Mouse (Mus musculus): ENCODE data around the gene Fgfr2.

Gene Fgfr2

DNA sequence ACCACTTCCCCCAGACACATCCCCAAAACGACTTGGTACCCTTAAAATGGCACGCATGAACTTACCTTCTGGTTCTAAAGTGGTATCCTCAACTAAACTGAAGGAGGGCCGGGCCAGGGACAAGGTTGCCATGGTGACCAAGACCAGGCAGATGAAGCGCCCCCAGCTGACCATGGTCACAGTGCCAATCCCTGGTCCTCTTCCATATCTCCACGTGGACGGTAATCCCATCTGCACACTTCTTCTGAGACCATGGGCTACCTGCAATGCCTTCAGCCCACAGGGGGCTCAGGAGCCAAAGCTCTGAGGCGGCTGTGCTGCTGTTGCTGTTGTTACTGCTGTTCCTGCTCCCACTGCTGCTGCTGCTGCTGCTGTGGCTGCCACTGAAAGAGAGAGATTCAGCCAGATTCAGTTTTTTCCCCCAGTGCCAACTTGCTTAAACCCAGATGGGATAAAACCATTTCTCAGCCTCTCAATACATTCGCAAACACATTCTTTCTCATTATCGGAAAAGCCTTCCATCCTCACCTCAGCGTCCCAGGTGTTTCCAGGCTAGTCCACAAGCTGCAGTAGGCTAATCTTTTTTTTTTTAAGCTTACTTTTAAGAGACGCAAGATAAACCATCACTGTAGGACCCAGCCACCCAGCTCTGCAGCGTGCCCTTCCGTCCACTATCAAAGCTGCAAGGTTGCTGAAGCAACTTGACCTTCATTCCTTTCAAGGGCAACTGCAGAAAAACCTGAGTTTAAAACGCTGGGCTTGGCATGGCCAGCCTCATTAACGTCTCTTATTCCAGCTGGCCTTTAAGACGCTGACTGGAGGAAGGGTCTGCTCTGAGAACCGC lies 2861.2 kb downstream of the Fgfr2 start:
- DNase-seq (ENCODE audit: low read depth, low spot score) = no peak

DNA sequence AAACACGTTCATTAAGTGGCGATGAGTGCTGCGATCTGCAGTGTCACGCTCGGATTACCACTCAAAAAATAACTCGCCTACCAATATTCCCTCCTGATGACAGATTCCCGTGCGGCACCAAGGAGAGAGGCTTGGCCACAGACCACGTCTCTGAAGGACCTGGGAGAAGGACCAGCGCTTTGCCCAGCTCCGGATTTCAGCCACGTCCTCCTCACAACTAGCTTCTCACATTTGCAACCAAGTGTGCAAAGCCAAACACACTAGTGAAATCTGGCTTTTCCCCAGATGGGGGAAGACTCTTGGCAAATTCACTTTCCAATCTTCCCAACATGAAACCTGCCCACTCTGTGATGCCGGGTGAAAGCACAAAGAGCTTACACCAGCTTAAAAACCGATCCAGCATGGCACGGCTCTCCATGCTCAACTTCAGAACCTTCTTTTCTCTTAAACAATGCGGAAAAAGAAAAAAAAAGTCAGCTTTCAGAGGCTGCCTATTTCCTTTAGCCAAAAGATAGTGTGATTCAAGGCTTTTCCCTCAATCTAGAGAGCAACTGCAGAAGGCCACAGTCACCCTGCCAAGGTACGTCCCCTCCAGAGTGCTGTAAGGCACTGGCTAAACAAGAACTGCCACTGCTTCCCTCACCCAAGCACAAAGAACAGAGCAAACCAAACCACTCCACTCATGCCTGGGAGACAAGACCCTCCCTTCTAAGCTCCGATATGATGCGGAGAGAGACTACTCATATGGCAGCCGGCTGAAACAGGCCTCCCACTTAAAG lies 2862.1 kb downstream of the Fgfr2 start:
- DNase-seq (ENCODE audit: low read depth, low spot score) = no peak

DNA sequence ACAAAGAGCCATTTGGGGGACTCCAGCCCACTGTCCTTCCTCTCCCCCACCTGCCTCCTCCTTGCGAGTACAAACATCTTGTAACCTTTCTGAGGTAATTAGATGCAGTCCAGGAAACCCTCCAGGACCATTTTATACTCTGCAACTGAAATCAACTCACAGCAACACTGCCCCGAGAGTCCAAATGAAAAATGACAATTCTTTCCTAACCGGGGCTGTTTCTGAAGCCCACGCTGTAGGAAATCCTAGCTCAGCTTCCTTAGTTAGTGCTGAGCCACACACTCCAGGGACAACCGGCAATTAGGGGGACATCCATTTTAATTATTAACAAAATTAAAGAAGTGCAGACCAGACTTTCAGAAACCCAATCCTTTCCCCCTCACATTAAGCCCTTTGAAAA lies 2863.1 kb downstream of the Fgfr2 start:
- DNase-seq (ENCODE audit: low read depth, low spot score) = no peak

DNA sequence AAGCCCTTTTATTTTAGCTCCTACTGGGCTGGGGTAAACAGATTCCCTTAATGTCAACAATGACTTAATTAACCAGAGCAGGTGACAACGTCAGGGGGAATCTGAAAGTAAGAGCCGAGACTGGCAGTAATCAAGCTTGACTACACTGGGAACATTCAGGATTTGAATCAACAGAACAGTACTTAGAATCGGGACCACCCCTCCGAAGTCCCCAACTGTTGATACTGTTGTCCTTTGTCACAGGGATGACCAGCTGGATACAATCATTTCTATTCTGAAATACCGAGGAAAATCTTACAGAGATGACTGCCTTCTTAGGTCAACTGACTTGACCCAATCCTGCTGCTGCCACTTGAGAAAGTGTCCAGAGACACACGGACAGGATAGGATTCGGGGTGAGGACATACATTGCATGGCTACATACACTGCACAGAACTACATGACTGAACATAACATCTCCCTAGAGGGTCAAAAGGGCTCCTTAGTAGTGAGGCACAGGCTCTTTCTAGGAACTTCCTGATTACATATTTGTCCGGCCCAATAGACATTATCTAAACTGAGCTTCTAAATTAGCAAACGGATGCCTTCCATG lies 2864.3 kb downstream of the Fgfr2 start:
- no peak for DNase-seq (ENCODE audit: low read depth, low spot score)

DNA sequence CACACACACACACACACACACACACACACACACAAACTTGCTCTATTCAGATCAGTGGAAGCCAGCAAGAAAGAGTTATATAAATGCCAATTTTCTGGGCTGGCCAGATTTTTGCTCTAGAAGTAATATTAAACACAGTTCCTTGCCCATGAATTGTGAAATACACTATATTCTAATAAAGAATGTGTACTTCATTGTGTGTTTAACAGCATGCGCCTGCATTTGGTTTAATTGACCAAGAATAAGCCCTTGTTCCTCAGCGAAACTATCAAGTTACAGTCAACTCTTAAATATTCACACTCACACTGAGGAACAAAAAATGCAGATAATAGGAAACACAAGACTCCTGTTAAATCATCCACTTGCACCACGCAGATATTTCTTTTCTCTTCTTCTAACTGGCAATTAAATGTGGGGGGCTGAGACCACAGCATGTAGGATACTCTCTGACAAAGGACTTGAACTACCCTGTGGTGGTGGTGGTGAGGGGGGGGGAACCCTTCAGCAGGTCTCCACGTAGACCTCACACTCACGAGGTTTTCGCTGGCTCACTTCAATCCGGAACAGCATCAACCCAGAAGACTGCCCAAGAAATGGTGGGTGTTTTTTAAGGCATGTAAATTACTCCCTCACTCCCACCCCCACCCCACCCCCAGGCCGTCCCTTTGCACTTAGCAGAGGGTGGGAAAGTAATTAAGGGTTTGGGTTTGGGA lies 2865.0 kb downstream of the Fgfr2 start:
- no peak for DNase-seq (ENCODE audit: low read depth, low spot score)

DNA sequence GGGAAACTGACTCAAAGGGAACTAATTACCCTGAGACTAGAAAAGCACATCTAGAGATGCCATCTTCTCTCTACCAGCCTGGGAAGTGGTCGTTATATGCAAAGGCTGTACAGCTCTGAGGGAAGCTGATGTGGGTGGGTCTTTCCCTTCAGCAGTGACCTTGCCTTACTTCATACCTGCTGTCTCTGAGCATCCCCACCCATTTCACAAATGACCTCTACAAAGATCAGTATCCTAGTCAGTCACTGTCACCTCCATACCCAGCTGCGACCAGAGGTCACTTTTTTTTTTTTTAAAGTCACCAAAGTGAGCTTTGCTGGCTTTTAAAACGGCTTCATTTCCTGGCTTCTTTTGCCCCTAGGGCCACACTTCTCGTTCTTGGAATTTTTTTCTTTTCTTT lies 2869.9 kb downstream of the Fgfr2 start:
- DNase-seq (ENCODE audit: low read depth, low spot score) = no peak

DNA sequence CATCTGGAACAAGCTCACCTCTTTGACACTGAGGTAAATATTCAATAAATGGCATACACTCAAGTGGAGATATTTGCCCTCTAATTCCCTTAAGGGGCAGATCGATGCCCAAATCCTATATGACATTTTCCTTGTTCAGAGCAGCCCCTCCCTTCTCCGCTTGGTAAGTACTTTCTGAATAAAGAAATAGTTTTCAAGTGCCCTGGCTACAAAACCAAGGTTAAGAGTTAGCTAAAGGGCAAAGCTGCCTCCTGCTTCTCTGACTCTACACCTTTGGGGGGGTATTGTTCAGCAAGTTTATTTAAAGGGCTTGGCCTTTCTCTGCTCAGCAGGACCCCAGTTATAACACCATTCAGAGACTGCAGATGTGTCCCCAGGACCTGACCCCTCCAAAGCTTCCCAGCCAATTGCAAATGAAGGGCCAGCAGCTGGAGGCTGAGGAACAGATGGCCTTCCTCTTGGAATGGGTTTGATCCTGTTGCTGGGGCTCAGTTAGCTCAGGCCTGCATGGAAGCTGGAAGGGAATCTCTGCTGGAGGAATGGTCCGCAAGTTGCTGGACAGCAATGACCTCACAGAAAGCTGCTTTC lies 2871.1 kb downstream of the Fgfr2 start:
- DNase-seq (ENCODE audit: low read depth, low spot score) = no peak

DNA sequence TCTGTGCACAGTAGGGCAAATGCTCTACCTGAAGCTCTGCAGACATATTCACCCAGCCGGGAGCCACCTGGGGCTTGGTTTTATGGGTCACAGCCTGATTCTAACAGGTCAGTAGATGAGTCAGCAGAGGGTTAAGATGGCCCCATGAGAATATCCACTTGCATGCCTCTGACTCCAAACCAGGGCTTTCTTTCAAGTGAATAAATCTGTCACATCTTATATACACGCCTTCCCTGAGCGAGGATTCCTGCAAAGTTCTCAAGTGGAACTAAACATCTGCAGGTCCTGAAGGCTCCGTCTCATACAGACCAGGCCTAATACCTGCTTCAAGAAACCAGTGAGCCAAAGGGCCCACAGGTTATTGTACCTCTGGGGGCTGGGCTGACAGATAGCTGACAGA lies 2872.2 kb downstream of the Fgfr2 start:
- no peak for DNase-seq (ENCODE audit: low read depth, low spot score)

DNA sequence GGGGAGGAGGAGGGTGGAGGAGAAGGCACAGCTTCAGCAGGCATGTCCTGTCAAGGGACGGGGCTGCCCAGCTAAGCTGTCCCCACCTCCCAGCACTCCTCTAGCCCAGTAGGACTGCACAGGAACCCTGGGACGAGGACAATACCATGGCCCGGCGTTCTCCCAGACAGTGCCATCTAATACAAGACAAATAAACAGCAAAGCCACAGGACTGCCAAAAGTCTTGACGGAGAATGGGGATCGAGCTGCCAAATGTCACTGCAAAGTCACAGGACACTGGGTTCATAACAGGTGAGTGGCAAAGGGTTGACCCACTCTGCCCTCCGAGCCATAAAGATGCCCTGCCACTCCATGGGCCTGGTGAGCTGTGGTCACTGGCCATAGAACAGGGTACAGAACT lies 2874.7 kb downstream of the Fgfr2 start:
- DNase-seq (ENCODE audit: low read depth, low spot score) = no peak

DNA sequence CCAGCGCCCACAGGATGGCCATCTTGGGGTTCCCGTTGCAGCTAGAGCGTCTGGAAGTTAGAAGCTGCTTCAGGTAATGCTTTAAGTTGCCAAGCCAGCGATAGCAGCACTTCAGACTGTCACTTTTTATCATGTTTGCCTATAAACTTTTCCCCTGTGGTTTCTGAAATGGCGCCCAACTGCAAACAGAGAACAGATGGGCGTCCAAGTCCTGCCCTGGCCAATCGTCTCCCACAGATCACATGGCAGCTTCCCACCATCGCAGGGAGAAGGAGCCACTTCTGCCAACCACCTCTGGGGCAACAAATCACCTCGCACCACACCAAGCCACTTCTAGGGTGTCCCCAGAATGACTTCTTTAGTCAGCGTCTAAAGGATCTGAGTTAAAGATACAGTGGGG lies 2875.3 kb downstream of the Fgfr2 start:
- no peak for DNase-seq (ENCODE audit: low read depth, low spot score)

DNA sequence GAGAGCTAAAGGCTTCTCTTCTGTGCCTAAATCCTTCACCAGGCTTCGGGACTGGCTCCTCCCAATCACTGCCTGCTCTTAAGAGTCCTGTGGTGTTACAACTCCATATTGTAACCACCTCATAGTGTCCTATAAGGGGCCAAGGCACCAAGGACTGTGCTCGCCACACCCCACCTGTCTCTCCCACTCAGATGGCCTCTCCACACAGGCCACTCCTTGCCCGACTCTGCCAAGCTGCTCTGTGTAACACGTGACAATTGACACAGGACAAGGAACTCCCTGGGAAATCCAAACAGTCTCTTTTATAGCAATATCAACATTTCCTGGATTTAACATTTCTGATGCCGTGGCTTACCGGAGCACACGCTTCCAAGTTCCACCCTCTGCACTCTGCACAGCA lies 2876.7 kb downstream of the Fgfr2 start:
- no peak for DNase-seq (ENCODE audit: low read depth, low spot score)

DNA sequence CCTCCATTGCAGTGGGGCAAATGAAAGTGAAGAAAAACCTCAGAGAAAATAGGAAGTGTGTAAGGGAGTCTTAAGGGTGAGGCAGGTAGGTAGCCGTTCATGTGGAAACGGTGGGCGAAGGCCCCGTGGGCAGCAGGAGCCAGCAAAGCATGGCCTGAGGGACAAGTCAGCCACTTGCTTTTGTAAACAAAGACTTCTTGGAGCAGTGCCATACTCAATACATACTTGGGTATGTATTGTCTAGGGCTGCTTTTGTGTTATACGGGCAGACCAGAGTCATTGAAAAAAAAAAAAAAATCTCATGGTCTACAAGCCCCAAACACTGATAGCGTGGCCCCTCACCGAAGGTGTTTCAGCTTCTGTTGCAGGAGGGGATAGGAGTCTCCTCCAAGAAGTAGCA lies 2878.6 kb downstream of the Fgfr2 start:
- DNase-seq (ENCODE audit: low read depth, low spot score) = no peak

DNA sequence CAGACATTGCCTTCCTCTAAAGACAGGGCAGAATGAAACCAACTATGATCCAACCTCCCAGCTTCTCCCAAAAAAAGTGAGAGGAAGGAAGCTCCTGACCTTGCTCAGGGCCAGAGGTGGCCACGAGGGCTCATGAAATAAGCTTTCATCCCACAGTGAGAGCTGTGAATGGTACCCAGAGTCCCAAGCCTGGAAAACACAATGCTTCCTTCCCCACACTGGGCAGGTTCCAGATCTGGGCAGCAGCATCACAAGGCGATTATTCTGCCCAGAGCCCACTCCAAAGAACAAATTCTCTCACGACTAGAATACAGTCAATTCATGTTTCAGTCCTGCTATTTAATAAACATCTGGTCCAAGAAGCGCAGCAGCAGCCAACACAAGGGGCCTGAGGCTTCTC lies 2879.3 kb downstream of the Fgfr2 start:
- DNase-seq (ENCODE audit: low read depth, low spot score) = no peak

DNA sequence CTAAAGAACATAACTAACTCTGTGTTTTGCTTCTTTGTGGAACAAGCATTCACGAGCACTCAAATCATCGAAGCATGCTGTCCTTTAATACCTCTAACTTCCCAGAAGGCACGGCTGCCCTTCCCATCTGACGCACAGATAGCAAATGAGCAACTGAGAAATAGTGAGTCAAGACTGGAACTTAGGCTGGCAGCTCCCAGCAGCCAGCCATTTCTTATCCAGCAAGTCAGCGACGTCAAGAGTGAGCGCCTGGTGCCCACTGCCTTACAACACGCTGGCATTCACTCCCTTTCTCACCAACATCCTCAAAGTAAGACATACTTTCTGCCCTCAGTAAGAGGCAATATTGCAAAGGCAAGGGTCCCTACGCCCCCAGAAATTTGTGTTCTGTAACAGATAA lies 2883.0 kb downstream of the Fgfr2 start:
- no peak for DNase-seq (ENCODE audit: low read depth, low spot score)

DNA sequence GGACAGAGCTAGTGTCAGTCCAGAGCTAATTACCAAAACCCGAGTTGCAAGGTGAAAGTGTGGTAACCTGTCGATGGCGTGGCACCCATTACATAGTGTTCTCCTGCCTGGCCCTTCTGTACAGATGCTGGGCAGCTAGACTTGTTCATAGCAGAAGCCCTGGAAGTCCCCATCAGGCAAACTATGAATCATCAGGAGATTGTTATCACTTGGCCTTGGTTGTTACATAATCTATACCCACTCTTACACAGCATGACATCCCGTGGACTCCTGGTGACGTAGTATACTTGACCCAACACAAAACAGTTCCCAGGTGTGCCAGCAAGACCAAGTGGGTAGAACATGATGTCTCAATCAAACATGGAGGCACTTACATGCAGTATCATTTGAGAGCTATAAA lies 2885.9 kb downstream of the Fgfr2 start:
- DNase-seq (ENCODE audit: low read depth, low spot score) = no peak

DNA sequence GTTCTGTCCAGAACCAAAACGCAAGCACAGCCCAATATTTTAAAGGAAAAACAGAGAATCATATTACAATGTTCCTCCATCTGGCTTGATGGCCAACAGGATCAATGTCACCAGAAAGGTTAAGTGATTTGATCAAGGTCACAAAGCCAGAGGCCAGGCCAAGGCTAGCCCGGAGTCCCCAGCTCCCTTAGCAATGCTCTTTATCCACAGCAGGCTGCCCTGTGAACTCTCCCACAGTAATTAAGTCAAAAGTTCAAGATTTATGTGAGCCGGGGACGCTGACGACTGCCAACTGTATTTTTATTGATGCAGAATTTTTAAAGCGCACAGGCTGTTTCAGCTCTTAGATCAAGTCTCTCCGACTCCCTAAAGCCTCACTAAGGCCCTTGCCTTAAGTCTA lies 2889.4 kb downstream of the Fgfr2 start:
- no peak for DNase-seq (ENCODE audit: low read depth, low spot score)

DNA sequence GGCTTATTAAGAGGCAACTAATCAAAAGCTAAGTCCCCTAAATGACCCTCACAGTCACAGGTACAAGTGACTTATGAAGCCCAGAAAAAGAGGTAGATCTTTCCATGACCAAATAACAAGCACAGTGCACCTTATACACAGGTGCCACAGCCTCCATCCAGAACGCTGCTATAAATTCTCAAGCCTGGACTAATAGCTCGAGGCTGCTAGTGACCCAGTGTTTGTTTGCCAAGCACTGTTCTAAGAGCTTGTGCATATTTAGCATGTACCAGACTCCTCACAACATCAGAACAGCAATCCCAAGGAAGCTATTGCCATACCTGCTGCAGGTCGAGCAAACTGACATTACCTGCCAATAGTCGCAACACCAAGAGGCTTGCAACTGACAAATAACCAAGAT lies 2893.1 kb downstream of the Fgfr2 start:
- no peak for DNase-seq (ENCODE audit: low read depth, low spot score)

DNA sequence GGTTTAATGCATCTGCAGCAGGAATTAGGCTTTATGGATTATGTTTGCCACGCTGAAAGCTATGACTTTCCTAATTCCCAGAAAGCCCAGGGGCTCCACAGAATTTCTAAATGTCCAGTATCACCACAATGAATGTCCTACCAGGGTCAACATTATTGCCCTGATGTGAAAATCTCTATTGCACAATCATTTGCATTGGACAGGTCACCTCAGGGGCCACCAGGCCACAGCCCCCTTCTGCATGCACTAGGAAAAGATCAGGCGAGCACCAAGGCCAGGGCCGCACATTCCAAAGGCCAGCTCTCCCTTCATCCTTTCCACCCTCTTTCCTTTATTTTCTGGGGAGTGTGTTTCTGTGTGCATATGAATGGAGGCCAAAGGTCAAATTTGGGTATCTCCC lies 2897.9 kb downstream of the Fgfr2 start:
- no peak for DNase-seq (ENCODE audit: low read depth, low spot score)

DNA sequence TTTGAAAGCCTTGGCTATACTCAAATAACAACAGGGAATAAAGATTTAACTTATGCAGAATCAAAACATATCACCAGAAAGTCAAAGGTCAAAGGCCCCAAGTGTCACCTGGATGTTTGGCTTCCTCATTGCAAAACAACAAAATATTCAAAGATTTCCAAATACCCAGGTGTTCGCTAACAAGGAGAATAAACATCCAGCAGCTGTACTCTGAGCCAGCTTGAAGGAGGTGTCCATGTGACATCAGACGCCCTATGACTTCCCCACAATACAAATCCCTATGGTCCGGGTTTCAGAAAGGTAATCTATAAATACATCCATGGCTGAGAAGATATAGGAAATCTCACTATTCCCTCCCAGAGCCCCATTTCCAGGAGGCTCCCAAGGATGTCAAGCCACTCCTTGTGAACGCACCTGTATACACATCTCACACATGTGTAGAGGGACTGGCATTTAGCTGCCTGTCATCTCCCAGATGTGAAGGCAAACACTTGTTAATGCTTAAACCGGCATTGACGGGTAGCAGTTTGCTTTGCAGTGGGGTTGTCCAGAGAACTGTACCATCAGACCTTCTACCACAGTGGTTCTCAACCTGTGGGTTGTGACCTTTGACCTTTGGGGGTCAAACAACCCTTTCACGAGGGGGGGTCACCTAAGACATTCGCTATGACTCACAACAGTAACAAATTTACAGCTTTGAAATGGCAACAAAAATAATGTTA lies 2900.4 kb downstream of the Fgfr2 start:
- DNase-seq (ENCODE audit: low read depth, low spot score) = no peak

DNA sequence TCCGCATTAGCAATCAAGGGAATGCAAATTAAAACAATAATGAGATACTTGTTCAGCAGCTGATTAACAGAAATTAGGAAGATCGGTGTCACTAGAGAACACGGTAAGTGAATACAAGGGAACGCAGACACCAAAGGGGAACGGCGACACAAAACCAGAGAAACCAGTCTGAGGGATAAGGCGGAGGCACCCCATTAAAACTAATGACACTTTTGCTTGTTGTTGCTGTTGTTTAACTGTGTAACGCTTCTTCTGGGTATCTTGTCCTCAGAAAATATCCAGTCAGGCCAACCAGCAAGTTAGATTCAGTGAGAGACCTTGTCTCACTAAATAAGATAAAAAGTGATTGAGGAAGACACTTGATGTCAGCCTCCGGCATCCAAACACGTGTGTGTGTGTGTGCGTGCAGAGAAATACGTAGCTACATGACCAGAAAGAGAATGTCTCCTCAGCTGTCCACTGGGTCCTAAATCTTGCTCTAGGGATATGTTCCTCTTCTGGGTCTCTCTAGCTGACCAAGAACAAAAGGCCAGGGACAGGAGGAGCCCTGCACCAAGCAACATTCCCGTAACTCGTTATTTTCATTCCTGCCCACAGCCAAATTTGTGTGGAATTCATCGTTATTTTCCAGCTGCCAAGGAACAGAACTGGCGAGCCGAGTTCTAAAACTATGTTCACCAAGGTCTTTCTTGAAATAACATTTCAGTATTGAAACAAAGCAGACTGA lies 2901.3 kb downstream of the Fgfr2 start:
- DNase-seq (ENCODE audit: low read depth, low spot score) = no peak
